Mouse (Mus musculus): ENCODE results near the gene Creb3l2. TPM values are rescaled to one million over a fixed set of nuclear protein-coding genes. Genes with fewer than 3 reads are reported as not detected.
A peak's percentile ranks its signal among the peaks of the same experiment; 100 is the strongest.
"Not testable (repeated sequence)": the region's sequence is repeated elsewhere in the genome, so short reads cannot be mapped to it uniquely, and the experiment has no call there.

Creb3l2 gene
- polyA plus RNA-seq, 1 experiment, result 6.6 TPM

GRCm38 (mm10) chr6:37385602-37386285 is 56.2 kb downstream of the Creb3l2 start:
- Histone ChIP-seq H3K27ac (replicated peaks; ENCODE audit: low read depth, low read length) (no peak overlapping the region), H3K4me1 (ENCODE audit: control insufficient read depth, insufficient read depth, insufficient read length, low read length) (peaks cover 1% of the 10 kb centered on the region; the same call in 1 of the 2 replicates), H3K4me3 (ENCODE audit: insufficient read depth, low read depth, low read length) (no peak overlapping the region)

GRCm38 (mm10) chr6:37382761-37383160 is 59.2 kb downstream of the Creb3l2 start:
- Histone ChIP-seq H3K27ac (replicated peaks; ENCODE audit: low read depth, low read length) (no peak overlapping the region), H3K4me3 (ENCODE audit: insufficient read depth, low read depth, low read length) (no peak overlapping the region), H3K4me1 (ENCODE audit: control insufficient read depth, insufficient read depth, insufficient read length, low read length) (no peaks in the 10 kb centered on the region)

- no peak overlapping the region for H3K4me3 ChIP-seq (ENCODE audit: insufficient read depth, low read depth, low read length)
- H3K27ac ChIP-seq (replicated peaks; ENCODE audit: low read depth, low read length), result no peak overlapping the region
These were observed 63.9 kb downstream of the Creb3l2 start for GRCm38 (mm10) chr6:37377836-37378580.

GRCm38 (mm10) chr6:37377387-37377786 is 64.6 kb downstream of the Creb3l2 start:
- H3K4me1 ChIP-seq (ENCODE audit: control insufficient read depth, insufficient read depth, insufficient read length, low read length); H3K4me3 ChIP-seq (ENCODE audit: insufficient read depth, low read depth, low read length); H3K27ac ChIP-seq (replicated peaks; ENCODE audit: low read depth, low read length): not testable (repeated sequence)

More at GRCm38 (mm10) chr6:37377836-37378580, 63.9 kb downstream of the Creb3l2 start:
- peaks cover 7% of the 10 kb centered on the region for H3K4me1 ChIP-seq (ENCODE audit: control insufficient read depth, insufficient read depth, insufficient read length, low read length)

- no peak overlapping the region; the same call in 1 of the 2 replicates for H3K27ac ChIP-seq (replicated peaks; ENCODE audit: low read depth, low read length)
- H3K4me1 ChIP-seq (ENCODE audit: control insufficient read depth, insufficient read depth, insufficient read length, low read length), result peaks cover 7% of the 10 kb centered on the region
- no peak overlapping the region for H3K4me3 ChIP-seq (ENCODE audit: insufficient read depth, low read depth, low read length)
These were observed 66.5 kb downstream of the Creb3l2 start for GRCm38 (mm10) chr6:37375452-37375851.

DNA sequence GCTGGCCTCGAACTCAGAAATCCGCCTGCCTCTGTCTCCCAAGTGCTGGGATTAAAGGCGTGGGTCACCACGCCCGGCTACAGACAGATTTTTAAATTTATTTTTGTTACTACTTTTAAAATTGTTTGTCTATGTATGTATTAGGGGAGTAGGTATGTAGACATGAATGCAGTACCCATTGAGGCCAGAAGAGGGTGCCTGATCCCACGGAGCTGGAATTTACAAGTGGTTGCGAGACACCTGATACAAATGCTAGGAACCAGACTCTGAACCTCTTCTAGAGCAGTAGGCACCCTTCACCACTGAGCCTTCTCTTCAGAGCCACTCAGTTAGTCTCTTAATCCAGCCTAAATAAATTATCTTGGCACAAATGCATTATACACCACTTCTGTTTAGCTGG is 70.6 kb downstream of the Creb3l2 start:
- H3K27ac ChIP-seq (replicated peaks; ENCODE audit: low read depth, low read length), result no peak overlapping the region
- H3K4me3 ChIP-seq (ENCODE audit: insufficient read depth, low read depth, low read length), result no peak overlapping the region
- H3K4me1 ChIP-seq (ENCODE audit: control insufficient read depth, insufficient read depth, insufficient read length, low read length), result peaks cover 7% of the 10 kb centered on the region

DNA sequence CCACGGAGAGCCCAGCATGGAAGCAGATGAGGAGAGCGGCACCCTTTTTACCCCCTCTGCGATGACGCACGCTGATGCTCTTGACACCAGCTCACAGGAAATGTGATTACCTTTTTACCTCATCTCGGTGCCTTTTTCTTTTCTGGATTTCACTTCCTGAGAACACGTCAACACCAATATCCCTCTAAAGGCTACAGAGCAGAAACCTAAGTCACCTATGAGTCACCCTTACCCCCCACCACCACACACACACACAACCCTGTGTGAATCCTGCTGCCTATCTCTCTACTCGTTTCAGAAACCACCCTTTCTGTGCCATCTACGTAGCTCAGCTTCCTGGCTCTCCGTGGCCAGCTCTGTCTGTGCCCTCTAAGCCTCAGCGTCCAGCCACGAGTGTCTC is 71.4 kb downstream of the Creb3l2 start:
- Histone ChIP-seq H3K27ac (replicated peaks; ENCODE audit: low read depth, low read length) (no peak overlapping the region), H3K4me3 (ENCODE audit: insufficient read depth, low read depth, low read length) (no peak overlapping the region), H3K4me1 (ENCODE audit: control insufficient read depth, insufficient read depth, insufficient read length, low read length) (peaks cover 4% of the 10 kb centered on the region)

DNA sequence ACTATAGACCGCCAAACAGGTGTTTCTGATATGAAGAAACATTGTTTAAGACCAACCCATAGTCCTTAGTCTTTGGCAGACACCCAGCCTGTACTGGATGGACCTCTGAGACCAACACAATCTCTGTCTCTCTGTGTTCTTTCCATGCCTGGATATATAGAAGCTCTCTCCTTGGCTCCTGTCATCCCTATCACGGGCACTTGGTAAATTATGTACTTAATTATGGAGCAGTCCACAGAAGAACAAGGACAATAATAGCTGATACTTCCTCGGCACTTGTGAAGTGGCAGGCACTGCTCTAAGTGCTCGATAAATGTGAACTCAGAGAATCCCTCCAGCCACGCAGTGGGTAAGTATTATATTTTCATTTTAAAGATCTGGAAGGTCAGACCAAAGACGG is 72.2 kb downstream of the Creb3l2 start:
- Histone ChIP-seq H3K27ac (replicated peaks; ENCODE audit: low read depth, low read length) (no peak overlapping the region), H3K4me1 (ENCODE audit: control insufficient read depth, insufficient read depth, insufficient read length, low read length) (no peaks in the 10 kb centered on the region), H3K4me3 (ENCODE audit: insufficient read depth, low read depth, low read length) (no peak overlapping the region)

GRCm38 (mm10) chr6:37368281-37368680 is 73.7 kb downstream of the Creb3l2 start:
- Histone ChIP-seq H3K4me3 (ENCODE audit: insufficient read depth, low read depth, low read length) (no peak overlapping the region), H3K4me1 (ENCODE audit: control insufficient read depth, insufficient read depth, insufficient read length, low read length) (no peaks in the 10 kb centered on the region), H3K27ac (replicated peaks; ENCODE audit: low read depth, low read length) (no peak overlapping the region)

GRCm38 (mm10) chr6:37366991-37367390 is 75.0 kb downstream of the Creb3l2 start:
- no peaks in the 10 kb centered on the region for H3K4me1 ChIP-seq (ENCODE audit: control insufficient read depth, insufficient read depth, insufficient read length, low read length)
- no peak overlapping the region for H3K27ac ChIP-seq (replicated peaks; ENCODE audit: low read depth, low read length)
- no peak overlapping the region for H3K4me3 ChIP-seq (ENCODE audit: insufficient read depth, low read depth, low read length)

DNA sequence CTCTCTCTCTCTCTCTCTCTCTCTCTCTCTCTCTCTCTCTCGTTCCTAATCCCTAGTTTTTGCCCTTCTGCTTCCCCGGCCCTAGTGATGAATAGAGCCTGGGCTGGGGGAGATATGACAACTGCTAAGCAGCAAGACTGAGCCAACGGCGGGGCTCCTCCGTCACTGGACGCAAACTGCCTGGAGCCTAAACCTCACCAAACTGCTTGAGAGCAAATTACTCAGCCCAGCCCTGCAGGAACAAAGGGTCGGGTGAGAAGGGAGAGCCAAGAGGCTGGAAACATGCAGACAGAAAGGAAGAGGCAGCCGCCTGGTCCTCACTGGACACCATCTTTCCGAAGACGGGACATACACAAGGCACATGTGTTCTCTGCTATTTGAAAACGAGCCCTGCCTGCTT is 76.8 kb downstream of the Creb3l2 start:
- Histone ChIP-seq H3K27ac (replicated peaks; ENCODE audit: low read depth, low read length) (no peak overlapping the region), H3K4me3 (ENCODE audit: insufficient read depth, low read depth, low read length) (no peak overlapping the region), H3K4me1 (ENCODE audit: control insufficient read depth, insufficient read depth, insufficient read length, low read length) (no peaks in the 10 kb centered on the region)

DNA sequence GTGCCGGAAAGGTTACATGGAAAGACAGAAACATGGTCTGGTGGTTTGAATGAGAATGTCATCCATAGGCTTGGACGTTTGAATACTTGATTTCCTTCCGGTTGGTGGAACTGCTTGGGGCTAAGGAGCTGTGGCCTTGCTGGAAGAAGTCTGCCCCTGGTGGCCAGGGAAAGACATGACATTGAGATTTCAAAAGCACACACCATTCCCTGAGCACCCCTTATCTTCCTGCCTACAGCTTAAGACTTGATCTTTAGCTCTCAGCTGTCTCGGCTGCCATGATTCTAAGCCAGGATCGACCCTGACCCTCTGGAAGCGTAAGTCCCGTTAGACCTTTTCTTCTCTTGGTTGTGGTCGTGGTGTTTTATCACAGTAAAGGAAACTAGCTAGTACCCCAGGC is 77.6 kb downstream of the Creb3l2 start:
- H3K27ac ChIP-seq (replicated peaks; ENCODE audit: low read depth, low read length), result no peak overlapping the region
- H3K4me1 ChIP-seq (ENCODE audit: control insufficient read depth, insufficient read depth, insufficient read length, low read length), result no peaks in the 10 kb centered on the region
- no peak overlapping the region for H3K4me3 ChIP-seq (ENCODE audit: insufficient read depth, low read depth, low read length)

- Histone ChIP-seq H3K27ac (replicated peaks; ENCODE audit: low read depth, low read length) (no peak overlapping the region), H3K4me3 (ENCODE audit: insufficient read depth, low read depth, low read length) (no peak overlapping the region)
These were observed 81.0 kb downstream of the Creb3l2 start for GRCm38 (mm10) chr6:37360813-37361385.

DNA sequence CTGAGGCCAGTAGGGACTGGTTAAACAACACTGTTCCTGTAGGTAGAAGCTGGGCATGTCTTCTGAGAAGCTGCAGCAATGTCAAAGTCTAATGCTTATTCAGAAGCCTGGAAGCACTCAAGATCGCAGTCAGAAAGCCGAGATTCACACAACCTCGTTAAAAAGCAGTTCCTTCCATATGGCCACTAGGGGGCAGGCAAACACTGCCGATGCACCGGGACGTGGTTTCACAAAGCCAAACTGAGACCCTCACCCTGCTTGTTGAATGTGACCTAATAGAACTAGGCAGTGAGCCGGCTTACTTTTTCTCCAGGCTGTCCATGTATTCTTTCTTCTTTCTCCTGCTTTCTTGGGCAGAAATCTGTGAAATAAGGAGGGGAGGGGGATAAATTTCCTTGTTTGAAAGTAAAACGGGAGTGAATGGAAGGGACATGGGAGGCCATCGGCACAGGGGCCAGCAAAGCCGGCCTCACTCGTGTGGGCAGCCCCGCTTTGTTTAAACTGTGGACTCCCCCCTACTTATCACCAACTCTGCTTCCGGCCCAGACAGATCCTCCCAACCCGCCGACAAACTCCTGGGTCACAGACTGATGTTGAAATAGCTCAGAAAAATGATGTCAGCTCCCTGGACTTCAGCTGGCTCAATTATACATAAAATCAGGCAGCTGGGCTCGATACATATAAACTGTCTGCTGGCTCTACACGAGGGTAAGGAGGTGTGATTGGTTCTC is 87.3 kb downstream of the Creb3l2 start:
- Histone ChIP-seq H3K4me3 (ENCODE audit: insufficient read depth, low read depth, low read length) (peak overlapping the region; percentile 46), H3K27ac (replicated peaks; ENCODE audit: low read depth, low read length) (peak overlapping the region; percentile 80), H3K4me1 (ENCODE audit: control insufficient read depth, insufficient read depth, insufficient read length, low read length) (no peaks in the 10 kb centered on the region)

More at GRCm38 (mm10) chr6:37360813-37361385, 81.0 kb downstream of the Creb3l2 start:
- no peaks in the 10 kb centered on the region for H3K4me1 ChIP-seq (ENCODE audit: control insufficient read depth, insufficient read depth, insufficient read length, low read length)

- Histone ChIP-seq H3K4me1 (ENCODE audit: control insufficient read depth, insufficient read depth, insufficient read length, low read length) (no peaks in the 10 kb centered on the region), H3K4me3 (ENCODE audit: insufficient read depth, low read depth, low read length) (no peak overlapping the region), H3K27ac (replicated peaks; ENCODE audit: low read depth, low read length) (no peak overlapping the region)
These were observed 88.3 kb downstream of the Creb3l2 start for GRCm38 (mm10) chr6:37353616-37354015.

All from brown adipose tissue, adult 24 weeks (tissue).